Mouse (Mus musculus) right cerebral cortex, postnatal 14 days (tissue): Measurements from ENCODE around the gene Rbms3.
A peak's percentile ranks its signal among the peaks of the same experiment; 100 is the strongest.

ENCODE experiments used
- DNase-seq: peaks from one replicate; pipeline ENCODE4 v3.0.0; 2022

Rbms3 gene

DNA sequence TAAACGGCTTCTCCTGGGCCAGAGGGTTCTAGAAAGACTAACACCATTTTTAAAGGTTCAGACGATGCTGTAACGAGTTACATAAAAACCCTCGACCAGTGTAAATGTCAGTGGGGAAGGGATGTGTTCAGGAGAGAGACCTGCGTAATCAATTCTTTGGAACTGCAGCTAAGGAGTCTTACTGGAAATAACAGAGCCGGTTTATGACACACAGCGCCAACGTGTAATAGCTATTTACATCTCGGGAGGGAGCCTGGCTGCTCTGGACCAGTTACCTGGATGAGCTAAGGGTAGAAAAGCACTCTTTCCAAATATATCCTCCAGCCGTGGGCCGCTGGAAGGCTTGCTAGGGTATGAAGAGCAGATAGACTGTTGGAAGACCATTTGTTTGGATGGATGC lies 598.5 kb downstream of the Rbms3 start:
- DNase-seq, result no peak

DNA sequence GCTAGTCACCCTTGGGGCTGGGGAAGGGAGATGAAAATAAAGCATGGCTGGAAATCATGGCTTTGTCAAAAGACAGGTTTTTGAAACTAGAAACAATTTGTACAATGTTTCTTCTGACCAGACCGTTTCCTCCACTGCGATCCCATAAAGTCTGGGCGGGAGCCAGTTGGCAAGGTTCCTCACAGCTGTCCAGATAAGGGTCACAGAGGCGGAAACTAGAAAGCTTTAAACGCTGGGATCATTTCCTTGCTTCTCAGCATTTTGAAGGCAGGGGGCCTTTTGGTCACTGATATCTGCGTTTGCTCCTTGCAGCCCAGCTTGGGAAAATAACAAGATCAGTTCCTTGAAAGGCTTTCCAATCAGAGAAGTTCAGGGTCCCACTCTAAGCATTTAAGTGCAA lies 598.9 kb downstream of the Rbms3 start:
- peak; percentile 22 for DNase-seq

DNA sequence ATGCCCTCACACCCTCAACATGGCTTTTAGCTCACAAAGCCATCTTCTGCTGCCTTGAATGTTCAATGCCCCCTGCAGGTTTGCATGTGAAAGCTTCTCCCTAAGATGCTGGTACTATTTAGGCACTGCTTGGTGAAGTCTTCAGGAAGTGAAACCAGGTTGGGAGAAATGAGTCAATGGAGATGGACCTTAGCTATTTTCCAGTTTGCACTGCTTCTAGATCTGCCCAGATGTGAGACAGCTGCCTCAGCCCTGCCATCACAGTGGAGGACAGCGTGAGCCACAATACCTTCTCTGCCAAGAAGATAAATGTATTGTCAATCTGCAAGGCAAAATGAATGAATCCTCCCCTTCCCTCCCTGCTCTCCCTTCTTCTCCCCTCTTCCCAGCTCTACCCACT lies 599.8 kb downstream of the Rbms3 start:
- no peak for DNase-seq

DNA sequence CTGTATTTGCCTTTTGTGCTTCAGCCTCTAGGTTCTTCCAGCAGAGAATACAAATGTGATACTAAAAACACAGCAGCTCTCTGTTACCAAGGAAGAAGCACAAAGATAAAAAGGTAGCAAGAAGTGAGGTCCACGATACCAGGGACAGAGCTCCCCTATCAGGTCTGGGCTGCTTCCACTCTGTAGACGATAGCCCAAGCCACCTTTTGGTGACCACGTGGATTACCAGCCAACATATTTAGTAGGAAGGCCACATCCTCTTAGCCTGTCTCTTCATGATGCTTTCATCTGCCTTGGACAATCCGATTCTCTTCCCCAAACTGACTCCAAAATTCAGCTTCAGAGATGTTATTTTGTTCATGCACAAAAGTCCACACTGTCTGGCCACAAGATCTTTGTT lies 601.1 kb downstream of the Rbms3 start:
- no peak for DNase-seq

DNA sequence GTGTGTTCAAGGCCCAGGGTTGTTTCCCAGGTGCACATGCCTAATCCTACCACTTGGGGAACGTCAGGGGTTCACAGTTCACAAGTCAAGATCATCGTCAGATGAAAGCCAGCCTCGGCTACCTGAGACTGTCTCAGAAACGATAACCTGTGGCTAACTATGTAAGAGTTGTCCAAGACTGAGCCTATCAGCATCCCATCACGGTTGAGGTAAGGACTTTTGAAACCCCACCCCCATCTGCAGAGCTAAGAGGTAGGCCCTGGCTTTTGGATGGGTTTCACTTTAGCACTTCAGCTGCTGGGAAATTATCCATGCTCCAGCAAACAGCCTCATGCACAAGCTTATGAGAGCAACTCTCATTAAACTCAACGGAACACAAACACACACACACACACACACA lies 607.6 kb downstream of the Rbms3 start:
- DNase-seq, result no peak

DNA sequence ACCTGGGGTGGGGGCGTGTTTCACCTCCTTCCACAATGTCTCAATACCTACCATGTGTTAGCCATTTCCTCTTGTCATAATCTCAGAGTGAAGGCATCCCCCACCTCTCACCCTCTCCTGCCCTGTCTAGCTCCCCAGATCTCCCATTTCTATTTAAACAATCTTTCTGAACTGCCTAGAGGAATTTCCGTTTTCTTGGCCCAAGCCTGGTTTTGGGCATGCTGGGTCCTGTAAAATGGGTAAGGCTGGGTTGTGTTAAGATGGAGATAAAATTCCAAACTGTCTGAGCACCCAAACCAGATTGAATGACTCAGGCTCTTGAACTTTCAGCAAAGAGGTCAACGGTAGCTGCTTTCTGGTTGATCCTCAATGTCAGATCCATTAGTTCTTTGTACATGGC lies 608.2 kb downstream of the Rbms3 start:
- DNase-seq, result no peak

DNA sequence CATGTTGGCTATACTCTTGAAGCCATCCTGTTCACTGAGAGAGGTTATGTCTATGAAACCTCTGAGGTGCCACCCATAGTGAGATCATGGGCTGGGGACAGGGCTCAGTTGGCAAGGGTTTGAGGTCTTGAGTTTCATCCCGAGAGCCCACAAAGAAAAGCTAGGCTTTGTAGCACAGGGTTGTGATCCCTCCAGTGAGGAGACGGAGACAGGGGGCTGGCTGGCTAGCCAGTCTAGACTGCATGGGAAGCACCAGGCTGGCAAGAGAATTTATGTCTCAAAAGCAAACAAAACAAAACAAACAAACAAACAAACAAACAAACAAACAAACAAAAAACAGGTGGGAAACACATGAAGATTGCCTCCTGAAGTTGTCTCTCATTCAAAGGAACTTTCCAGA lies 609.5 kb downstream of the Rbms3 start:
- no peak for DNase-seq

DNA sequence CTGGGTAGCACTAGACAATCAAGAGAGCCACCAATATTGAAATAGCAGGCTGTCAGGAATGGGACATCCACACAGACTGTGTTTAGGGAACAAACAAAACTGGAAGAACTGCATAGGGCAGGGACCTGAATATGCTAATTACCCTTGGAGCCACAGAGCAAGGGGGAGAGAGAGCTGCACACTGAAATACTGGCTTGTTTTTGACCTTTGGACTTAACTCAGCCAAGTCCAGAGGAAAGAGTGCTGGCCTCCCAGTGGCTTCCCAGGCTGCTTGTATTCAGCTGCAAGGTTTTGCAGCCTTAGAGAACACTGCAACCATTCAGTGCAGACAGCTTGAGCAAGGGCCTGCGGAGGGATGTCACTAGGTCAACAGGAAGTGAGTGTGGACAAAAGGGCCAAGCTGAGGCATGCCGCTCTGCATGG lies 611.0 kb downstream of the Rbms3 start:
- peak; percentile 7 for DNase-seq

DNA sequence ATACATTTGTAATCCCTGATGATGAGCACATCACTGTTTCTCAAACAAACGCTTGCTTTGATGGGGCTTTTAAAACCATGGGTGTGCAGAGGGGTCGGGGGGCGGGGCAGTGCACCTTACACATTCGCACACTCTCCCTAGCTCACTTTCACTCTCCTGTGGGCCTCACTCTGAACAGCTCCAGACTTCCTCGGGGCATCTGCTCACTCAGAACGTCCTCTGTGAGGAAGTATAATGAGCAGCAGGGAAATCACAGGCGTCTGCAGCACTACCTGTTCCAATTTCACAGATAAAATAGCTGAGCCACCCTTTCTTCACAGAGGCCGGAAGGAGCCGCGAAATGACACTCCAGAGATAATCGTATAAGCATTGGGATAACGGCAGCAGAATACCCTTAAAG lies 611.4 kb downstream of the Rbms3 start:
- DNase-seq, result no peak

DNA sequence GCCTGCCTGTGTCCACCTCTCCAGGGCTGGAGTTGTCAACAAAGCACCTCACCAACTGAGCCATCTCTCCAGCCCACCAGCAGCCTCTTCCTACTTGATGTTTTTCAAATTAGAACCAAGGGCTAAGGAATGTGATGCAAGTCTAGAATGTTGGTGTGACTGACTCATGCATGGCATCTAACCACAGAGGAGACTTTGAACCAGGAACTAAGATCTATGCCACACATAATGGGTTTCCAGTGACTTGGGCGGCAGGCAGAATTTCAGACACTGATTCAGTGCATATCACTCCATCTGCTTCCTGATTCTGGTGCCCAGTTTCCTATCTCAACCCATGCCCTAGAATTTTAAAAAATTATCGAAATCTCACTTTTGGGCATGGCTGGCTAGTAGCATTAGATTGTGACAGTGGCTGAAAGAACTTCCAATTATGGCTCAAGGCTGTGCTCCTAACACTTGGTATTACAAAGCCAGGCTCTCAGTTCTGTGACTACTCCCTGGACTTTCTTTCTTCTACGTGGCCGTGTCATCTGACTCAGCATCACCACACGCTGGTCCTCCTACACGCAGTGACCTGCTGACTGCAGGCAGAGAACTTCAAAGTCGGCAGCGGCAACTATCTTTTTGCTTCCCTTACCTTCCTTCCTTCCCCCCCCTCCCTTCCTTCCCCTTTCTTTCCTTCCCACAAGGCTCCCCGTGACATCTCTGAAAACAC lies 613.0 kb downstream of the Rbms3 start:
- no peak for DNase-seq

DNA sequence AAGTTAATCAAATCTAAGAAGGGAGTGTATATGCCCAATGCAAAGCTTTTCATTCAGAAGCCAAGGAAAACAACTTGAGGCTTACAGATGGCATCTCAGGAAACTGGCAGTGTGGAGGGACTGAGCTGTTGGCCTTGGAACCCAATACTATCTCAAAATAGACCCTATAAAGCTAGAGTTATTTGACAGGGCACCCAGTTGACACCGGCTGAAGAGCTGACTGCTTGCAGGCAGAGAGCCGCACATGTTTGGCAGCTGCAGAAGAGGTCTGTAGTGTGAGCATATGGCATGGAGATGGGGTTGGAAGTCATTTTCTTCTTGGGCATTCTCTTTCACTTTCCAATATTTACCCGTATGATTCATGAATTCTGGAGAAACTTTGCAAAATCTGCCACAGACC lies 616.3 kb downstream of the Rbms3 start:
- DNase-seq, result no peak

DNA sequence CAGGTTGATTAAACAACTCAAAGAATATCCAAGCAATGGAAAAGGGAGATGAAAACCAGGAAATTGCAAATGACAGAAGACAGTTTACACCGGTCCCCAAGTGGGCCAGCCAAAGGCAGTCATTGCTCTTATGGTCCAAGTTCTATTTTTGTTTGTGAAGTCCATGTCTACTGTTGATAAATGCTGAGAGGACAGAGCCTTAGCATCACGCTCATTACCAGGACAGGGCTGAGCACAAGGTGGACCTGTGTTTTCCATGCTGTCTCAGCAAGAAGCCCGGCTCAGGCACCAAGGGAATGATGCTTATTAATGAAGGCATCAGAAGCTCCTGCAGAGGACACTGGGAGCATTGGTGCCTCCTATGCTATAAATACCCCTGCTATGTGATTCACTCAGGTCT lies 618.9 kb downstream of the Rbms3 start:
- no peak for DNase-seq

DNA sequence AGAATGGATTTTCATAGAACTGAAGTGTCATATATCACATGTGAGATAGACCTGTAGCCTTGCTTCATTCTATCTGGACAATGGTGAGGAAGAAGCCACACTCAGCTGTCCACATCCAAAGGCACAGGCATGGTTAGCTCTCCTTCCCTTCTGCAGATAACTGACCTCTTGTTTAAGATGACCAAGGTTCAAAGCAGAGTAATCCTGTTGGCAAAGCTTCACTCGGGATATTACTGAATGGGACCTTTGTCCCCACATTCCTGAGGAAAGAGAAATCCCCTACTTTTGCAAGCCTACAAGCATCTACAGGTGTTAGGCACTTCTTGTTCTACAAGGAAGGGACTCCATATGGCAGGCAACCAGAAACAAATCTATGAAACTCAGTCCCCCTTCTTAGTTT lies 621.5 kb downstream of the Rbms3 start:
- no peak for DNase-seq

DNA sequence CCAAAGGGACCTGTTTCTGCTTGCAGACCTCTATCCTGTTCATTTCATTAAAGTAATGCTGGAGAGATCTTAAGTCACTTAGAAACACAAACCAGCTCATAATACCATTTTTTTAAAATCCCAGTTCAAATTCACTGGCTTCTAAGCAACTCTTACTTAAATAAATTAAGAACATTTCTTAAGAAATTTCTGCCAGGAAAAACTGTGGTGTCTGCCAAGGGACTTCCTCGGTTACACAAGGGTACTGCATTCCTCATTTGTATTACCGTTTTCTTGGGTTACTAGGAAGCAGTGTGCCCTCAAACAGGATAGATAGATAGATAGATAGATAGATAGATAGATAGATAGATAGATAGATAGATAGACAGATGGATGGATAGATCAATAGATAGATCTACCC lies 627.6 kb downstream of the Rbms3 start:
- no peak for DNase-seq

DNA sequence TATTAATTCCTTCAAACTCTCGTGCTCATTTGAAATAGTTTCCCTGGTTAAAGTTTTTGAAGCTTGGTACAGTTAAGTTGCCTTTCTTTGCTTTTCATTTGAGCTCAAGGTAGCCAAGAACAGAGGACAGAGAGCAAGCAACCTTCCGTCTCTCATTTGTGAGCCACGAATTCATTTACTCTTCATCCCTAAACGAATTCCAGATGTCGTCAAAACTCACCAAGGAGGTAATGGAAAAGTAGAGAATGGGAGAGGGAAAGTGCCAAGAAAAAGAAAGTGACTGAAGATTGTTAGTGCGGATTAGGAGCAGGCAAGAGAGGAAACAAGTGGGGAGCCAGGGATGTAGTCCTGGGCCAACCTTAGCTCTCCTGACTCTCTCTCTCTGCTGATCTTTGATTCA lies 630.5 kb downstream of the Rbms3 start:
- DNase-seq, result no peak

DNA sequence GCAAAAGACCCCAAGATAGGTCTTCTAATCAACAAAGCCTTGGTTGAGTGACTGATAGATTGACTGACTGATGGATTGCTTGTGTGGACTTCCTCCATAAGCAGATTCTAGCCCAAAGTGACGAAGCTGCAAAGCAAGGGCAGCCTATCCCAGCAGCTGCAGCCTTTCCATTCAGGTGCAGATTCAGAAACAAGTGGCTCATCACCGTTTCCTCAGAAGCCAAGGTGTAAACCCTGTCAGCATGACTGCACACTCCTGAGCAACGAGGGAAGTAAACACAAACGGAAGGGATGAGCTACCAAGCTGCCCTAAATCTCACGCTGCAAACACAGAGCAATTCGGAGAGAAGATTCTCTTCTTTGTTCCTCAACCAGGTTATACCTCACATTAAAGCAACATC lies 639.4 kb downstream of the Rbms3 start:
- no peak for DNase-seq

DNA sequence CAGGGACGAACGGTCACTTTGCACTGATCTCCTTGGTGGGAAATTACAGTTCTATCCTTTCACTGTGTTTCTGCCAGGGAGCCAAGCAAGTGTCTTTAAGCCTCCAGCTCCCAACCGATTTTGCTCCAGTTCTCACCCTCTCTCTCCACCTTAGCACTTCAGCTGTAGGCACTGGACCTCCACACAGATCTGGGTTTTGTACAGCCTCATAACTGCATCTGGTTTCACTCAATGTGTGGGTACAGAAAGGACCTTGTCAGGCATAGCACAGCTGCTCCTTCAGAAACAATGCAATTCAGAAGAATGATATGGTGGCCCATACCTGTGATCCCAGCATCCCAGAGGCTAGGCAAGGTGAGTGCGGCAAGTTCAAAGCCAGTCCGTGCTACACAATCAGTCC lies 648.9 kb downstream of the Rbms3 start:
- DNase-seq, result no peak

DNA sequence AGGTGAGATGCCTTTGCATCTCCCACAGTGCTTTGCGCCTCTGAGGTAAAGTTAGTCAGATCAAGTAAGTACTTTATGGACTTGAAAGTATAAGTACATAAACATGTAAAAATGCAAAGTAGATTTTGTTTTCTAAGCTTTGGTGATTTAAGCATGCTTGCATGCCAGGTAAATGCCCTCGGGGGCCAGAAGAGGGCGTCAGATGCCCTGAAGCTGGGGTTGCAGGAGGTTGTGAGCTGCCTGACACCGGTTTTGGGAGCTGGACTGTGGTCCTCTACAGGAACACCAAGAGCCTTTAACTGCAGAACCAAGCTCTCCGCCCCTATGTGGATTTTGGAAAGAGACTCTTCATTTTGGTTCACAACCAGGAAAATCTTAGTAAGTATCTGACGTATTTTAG lies 652.3 kb downstream of the Rbms3 start:
- DNase-seq, result no peak

DNA sequence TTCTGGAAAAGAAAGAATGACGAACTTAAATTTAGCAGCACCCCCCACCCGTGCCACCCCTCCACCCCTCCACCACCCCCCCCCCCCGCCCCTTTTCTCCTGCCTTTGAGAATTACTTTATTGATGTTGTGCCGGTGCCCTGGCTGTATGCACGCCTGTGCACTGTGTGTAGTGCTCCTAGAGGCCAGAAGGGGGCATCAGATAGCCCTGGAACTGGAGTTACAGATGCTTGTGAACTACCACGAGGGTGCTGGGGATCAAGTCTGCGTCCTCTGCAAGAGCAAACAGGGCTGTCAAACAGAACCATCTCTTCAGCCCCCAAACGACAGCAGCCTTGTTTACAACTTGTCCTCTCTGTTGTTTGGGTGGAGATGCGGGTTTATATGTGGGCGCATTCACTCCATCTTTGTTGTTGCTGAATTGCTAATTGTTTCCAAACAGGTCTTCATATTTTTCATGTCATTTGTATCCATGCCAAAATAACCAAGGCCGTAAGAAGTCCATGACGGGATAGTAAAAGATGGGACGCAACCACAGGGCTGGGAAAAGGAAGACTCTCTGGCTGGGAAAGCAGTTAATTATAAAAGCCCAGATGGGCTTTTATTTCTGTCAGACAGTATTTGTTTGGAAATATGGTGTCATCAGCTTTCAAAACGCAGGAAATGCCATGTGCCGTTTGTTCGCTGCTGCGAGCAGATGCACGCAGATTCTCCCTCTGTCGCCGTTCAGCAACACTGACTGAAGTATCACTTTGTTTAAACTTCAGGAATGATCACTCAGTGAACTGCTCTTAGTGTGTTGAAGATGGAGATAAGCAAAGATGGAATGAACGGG lies 652.9 kb downstream of the Rbms3 start:
- DNase-seq, result peak; percentile 9

DNA sequence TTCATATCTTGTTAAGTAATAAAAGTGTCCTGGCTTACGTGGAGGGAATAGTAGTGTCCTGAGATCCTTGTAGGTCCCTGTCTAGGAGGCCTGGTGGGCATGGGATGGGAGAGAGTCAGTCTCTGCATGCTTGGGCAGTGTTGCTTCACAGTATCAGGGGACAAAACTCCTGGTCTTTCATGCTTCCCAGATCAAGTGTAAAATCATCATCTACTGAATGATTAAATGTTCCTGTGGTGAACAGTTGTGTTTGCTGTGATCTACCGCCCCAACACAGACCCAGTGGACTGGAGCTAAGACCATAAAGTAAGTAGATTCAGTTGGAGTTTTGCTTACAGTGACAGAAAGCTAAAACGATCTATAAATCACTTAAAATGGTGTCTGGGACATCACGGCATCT lies 654.4 kb downstream of the Rbms3 start:
- DNase-seq, result no peak

DNA sequence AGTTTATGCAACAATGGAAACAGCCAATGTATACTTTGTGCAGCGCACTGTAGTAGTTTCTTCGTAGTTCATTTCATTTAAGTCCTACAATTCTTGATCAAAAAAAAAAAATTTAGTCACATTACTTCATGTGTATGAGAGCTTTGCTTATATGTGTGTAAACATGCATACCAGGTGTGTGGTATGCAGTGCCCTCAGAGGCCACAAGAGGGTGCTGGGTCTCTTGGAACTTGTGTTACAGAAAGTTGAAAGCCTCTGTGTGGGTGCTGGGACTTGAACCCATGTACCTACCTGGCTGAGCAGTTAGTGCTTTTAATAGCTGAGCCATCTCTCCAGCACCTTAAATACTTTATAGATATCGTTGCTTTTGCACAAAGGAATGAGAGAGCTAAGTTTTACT lies 655.6 kb downstream of the Rbms3 start:
- DNase-seq, result no peak

DNA sequence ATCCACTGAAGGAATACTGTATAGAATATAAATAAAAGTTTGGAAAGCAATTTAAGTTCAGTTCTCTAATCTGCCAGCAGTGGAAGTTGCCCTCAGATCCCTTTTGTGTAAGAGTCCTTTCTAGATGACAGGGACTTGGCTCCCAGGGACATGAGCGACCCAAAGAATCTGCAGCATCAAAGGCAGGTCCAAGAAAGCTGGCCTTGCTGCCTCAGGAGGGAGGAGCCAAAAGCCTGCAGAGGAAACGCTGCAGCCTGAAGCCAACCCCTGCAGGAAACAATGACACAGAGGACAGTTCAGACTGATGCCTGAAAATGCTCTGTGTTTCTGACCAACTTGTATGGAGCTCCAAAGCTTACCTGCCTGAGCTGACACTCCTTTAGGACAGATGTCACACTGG lies 656.1 kb downstream of the Rbms3 start:
- no peak for DNase-seq

DNA sequence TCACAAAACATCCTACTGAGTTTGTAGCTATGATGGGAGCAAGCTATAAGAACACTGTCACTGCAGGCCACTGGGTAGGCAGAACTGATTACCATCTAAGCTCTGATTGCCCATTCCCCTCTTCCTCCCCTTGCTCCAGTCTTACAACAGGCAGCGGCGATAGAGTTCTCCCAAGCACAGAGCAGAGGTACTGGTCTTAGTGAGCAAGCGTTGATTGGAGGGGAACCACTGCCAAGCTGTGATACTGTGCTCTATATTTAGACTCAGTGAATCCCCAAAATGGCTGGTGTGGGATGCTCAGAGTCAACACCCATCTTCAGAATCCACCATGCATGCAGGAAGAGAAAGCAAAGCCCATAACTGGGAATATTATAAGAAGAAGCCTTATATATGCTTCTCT lies 662.4 kb downstream of the Rbms3 start:
- no peak for DNase-seq

DNA sequence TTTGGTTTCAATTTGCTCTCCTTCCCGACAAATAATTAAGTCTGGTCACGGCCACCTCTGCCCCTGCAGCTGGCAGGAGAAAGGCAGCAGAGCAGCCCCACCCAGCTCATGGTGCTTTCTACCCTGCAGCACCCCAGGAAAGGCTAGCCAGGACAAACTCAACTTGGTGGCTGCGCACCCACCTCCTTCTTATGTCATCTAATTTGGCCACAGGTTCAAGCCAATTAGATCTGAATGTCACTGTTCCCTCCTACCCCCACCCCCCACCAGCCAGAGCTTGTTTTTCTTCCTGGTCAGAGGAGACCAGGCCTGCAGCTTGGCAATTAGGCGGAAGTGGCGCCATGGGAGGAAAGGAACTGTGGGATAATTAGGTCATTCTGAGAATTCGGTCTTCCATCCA lies 664.0 kb downstream of the Rbms3 start:
- peak; percentile 7 for DNase-seq

DNA sequence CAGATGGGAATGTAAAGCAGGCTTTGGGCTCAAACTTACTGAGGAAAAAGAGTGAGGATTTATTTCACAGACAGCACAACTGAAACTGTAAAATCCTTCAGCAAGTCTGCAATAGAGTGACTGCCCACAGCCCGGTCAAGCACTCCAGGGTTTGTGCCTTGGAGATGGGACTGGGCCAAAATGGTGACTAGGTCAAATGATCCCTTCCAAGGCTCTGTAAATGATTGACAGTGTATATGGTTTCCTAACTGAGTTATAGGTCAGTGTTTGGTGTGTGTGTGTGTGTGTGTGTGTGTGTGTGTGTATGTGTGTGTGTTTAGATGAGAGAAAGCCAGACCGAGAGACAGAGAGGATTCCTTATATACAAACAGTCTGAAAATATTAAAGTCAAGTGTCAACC lies 673.6 kb downstream of the Rbms3 start:
- DNase-seq, result no peak
